Mouse (Mus musculus): ENCODE data around the gene Plbd1.

Gene Plbd1

DNA sequence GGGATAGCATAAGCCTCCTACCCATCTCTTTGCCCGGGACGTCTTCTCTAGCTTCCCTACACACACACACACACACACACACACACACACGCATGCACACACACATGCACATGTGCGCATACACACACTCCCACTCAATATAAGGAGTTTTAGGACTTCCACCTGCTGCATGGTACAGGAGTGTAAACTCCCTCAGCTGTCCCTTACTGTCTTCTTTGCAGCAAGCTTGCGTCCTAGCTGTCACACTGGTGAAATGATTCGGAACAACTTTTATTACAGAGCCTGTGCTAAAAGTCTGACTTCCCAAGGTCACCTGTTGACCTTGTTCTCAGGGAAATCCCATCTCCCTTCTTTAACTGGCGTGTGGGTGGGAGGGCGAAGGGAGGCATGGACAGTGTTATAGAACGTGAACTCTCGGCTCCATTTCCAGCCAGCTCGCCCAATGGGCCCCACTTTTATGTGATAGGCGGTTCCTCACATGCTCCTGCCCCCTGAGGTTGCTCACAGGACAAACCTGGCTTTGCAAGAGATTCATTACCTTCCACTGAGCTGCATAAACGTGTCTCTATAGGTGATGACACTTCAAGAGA lies 29.7 kb downstream of the Plbd1 start:
- no peaks in the 10 kb centered on the region for H3K27me3 ChIP-seq (ENCODE audit: control insufficient read depth, insufficient read depth, low read length, poor library complexity, severe bottlenecking)
- H3K36me3 ChIP-seq (ENCODE audit: control insufficient read depth, insufficient read depth, low read length, poor library complexity, severe bottlenecking): no peaks in the 10 kb centered on the region
- DNase-seq (ENCODE audit: low read depth, low spot score): no peak

DNA sequence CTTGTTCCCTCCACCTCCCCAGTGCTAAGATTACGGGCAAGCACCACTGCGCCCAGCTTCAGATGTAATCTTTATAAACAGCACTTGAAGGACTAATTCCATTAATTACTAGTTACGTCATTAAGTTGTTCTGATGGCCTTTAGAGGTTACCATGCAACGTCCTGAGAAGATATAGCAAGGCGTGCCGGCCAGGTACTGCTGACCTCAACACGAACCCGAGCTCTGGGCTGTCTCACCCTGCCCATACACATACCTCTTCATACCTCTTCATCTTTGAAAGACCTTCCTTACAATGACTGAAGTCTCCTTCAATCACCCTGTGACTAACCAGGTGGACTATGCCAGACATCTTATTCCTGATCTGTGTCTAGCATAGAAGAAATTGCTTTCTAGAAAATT lies 30.2 kb downstream of the Plbd1 start:
- no peak for DNase-seq (ENCODE audit: low read depth, low spot score)
- Histone ChIP-seq H3K27me3 (ENCODE audit: control insufficient read depth, insufficient read depth, low read length, poor library complexity, severe bottlenecking) (no peaks in the 10 kb centered on the region), H3K36me3 (ENCODE audit: control insufficient read depth, insufficient read depth, low read length, poor library complexity, severe bottlenecking) (no peaks in the 10 kb centered on the region)

GRCm38 (mm10) chr6:136629639-136630038 lies 32.1 kb downstream of the Plbd1 start:
- H3K27me3 ChIP-seq (ENCODE audit: control insufficient read depth, insufficient read depth, low read length, poor library complexity, severe bottlenecking): no peaks in the 10 kb centered on the region
- no peak for DNase-seq (ENCODE audit: low read depth, low spot score)
- H3K36me3 ChIP-seq (ENCODE audit: control insufficient read depth, insufficient read depth, low read length, poor library complexity, severe bottlenecking): no peaks in the 10 kb centered on the region

DNA sequence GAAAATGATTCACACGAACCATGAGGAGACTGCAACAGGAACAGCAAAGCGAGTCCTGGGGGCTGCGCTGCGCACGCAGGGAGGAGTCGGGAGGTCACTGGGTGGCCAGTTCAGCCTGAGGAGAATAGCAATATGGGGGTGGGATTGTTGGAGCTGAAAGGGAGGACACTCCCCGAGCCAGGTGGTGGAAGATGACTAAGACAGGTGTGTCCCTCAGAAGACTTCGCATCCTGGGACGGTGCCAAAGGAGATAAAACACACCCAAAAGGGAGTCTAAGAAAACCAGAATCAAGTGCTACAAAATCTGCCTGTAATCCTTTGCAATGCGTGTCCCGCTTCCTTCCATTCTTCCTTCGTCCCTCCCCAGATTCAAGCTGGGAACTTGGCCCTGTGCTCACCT lies 36.3 kb downstream of the Plbd1 start:
- DNase-seq (ENCODE audit: low read depth, low spot score): no peak
- no peaks in the 10 kb centered on the region for H3K27me3 ChIP-seq (ENCODE audit: control insufficient read depth, insufficient read depth, low read length, poor library complexity, severe bottlenecking)
- H3K36me3 ChIP-seq (ENCODE audit: control insufficient read depth, insufficient read depth, low read length, poor library complexity, severe bottlenecking): no peaks in the 10 kb centered on the region

DNA sequence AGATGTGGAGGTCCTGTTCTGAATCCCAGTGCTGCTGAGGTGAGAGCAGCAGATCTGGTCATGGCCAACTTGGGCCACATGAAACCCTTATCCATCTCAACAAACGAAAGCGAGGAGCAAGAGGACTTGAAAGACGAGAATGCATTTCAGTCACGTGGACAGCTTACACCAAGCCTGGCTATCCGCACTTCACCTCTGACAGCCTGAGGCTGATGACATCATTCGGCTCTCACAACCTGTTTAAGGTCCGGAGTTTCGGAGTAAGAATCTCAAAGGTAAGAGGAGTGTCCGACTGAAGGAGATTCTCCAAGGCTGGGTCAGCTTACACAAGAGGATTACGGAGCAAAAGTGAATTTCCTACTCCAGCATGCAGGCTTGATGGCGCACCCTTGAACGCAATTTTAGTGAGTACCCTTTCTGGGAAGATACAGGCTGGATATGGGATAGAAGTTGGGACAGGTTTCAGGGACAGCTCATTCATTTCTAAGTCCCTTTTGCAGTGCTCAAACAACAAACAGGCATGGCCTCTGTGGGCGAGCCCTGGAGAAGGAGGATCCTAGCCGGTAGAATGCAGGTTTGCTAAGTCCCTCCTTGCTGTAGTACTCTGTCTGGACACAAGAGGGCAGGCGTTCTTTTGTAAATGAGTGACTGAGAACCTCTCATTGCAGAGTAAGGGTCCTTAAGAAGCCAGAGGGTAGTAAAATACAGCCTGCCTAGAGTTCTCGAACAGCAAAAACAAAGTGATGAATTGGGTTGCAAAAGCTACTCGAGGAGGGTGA lies 41.2 kb downstream of the Plbd1 start:
- Histone ChIP-seq H3K36me3 (ENCODE audit: control insufficient read depth, insufficient read depth, low read length, poor library complexity, severe bottlenecking) (no peaks in the 10 kb centered on the region), H3K27me3 (ENCODE audit: control insufficient read depth, insufficient read depth, low read length, poor library complexity, severe bottlenecking) (no peaks in the 10 kb centered on the region)
- peak; percentile 87 for DNase-seq (ENCODE audit: low read depth, low spot score)

GRCm38 (mm10) chr6:136614156-136614555 lies 47.6 kb downstream of the Plbd1 start:
- H3K36me3 ChIP-seq (ENCODE audit: control insufficient read depth, insufficient read depth, low read length, poor library complexity, severe bottlenecking): peaks cover 9% of the 10 kb centered on the region; the same call in 1 of the 2 replicates
- H3K27me3 ChIP-seq (ENCODE audit: control insufficient read depth, insufficient read depth, low read length, poor library complexity, severe bottlenecking): no peaks in the 10 kb centered on the region
- DNase-seq (ENCODE audit: low read depth, low spot score): no peak

DNA sequence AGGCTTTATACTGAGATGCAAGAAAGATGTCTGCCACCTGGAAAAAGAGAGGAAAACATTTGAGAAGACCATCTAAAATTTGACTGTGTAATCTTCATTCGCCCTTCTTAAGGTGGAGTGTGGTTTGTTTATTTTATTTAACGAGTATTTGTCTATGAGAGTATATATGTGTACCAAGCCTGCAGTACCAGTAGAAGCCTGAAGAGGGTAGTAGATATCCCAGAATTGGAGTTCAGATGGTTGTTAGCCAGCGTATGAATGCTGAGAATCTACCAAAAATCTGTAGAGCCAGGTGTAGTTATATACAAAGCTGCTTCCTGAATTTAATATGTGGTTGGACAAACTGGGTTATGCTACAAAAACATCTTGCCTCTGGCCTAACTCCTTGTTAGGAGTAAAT lies 49.4 kb downstream of the Plbd1 start:
- peak; percentile 42 for DNase-seq (ENCODE audit: low read depth, low spot score)
- Histone ChIP-seq H3K27me3 (ENCODE audit: control insufficient read depth, insufficient read depth, low read length, poor library complexity, severe bottlenecking) (no peaks in the 10 kb centered on the region), H3K36me3 (ENCODE audit: control insufficient read depth, insufficient read depth, low read length, poor library complexity, severe bottlenecking) (peaks cover 15% of the 10 kb centered on the region)

DNA sequence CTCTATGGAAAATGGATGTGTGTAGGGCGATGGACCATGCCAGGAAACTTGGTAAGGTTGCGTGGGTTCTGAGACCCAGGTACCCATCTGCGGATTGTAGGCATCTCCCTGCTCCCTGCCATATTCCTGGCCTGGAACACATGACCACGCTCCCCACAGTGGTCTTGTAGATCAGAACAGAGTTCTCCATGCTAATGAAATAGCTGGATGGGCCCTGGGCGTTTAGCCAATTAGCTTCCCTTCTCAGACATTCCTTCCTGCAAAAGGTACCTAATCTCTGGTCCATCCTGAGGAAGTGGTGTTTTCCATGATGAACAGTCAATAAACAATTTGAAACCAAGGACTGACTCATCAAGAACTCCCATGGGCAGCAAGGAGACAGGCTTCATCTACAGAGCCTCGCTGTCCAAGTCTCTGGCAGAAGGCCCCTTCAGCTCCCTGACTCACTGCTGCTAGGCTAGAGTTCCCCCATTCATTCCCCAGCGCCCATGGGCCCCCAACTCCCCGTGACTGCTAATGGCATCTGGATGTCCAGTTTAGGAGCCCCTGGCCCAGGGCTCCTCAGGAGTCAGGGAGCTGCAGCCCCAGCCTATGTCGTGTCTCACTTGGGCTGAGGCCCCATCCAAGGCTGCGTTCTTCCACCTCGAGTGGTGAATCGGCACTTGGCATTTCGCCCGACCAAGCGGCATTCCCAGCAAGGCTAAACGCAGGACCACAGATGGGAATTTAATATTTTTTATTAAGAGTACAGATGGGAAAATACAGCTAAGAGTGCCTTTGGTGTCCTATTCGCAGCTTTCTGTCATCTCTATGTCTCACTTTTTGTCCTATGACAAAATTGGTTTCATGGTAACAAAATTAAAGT lies 50.1 kb downstream of the Plbd1 start:
- no peak for DNase-seq (ENCODE audit: low read depth, low spot score)
- Histone ChIP-seq H3K36me3 (ENCODE audit: control insufficient read depth, insufficient read depth, low read length, poor library complexity, severe bottlenecking) (peaks cover 18% of the 10 kb centered on the region), H3K27me3 (ENCODE audit: control insufficient read depth, insufficient read depth, low read length, poor library complexity, severe bottlenecking) (no peaks in the 10 kb centered on the region)

GRCm38 (mm10) chr6:136602601-136603000 lies 59.1 kb downstream of the Plbd1 start:
- peaks cover 36% of the 10 kb centered on the region for H3K36me3 ChIP-seq (ENCODE audit: control insufficient read depth, insufficient read depth, low read length, poor library complexity, severe bottlenecking)
- DNase-seq (ENCODE audit: low read depth, low spot score): no peak
- no peaks in the 10 kb centered on the region for H3K27me3 ChIP-seq (ENCODE audit: control insufficient read depth, insufficient read depth, low read length, poor library complexity, severe bottlenecking)

DNA sequence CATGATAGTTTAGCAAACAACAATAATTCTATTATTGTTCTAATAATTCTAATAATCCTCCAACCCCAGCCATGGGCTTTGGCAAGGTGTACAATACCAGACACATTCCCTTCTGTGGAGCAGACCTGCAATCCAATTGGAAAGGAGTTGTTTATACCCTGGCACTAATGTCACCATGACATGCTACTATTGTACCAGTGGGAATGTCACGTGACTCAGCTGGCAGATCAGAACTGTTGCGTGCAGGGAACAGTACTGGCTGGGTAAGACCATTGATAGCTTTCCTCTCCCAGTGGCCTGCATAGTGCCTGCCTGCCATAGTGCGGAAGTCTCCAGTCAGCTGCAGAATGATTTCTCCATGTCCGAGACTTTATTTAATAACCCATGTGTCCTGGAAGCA lies 67.2 kb downstream of the Plbd1 start:
- no peaks in the 10 kb centered on the region for H3K27me3 ChIP-seq (ENCODE audit: control insufficient read depth, insufficient read depth, low read length, poor library complexity, severe bottlenecking)
- DNase-seq (ENCODE audit: low read depth, low spot score): no peak
- H3K36me3 ChIP-seq (ENCODE audit: control insufficient read depth, insufficient read depth, low read length, poor library complexity, severe bottlenecking): peaks cover 29% of the 10 kb centered on the region

GRCm38 (mm10) chr6:136590739-136591138 lies 71.0 kb downstream of the Plbd1 start:
- Histone ChIP-seq H3K27me3 (ENCODE audit: control insufficient read depth, insufficient read depth, low read length, poor library complexity, severe bottlenecking) (no peaks in the 10 kb centered on the region), H3K36me3 (ENCODE audit: control insufficient read depth, insufficient read depth, low read length, poor library complexity, severe bottlenecking) (peaks cover 32% of the 10 kb centered on the region)
- no peak for DNase-seq (ENCODE audit: low read depth, low spot score)

- Histone ChIP-seq H3K27me3 (ENCODE audit: control insufficient read depth, insufficient read depth, low read length, poor library complexity, severe bottlenecking) (no peaks in the 10 kb centered on the region), H3K36me3 (ENCODE audit: control insufficient read depth, insufficient read depth, low read length, poor library complexity, severe bottlenecking) (peaks cover 27% of the 10 kb centered on the region)
- no peak for DNase-seq (ENCODE audit: low read depth, low spot score)
These were observed 95.7 kb downstream of the Plbd1 start for GRCm38 (mm10) chr6:136566002-136566401.
